ENCODE assay signal across 10 mouse cellular contexts in genomic region chr19:53256991-53257594, GRCm38 (mm10). TPM values are rescaled to one million over a fixed set of nuclear protein-coding genes. Genes with fewer than 3 reads are reported as not detected.
DNase-seq lines count a peak whose midpoint lies in the region; ATAC-seq and TF ChIP-seq lines count a peak whose summit lies in the region.
"Had no signal": no experiment of that assay in that cellular context is flagged by ENCODE, and none has a peak within 500 bp of the region (broad histone marks: within the 10 kb centered on the region; RNA-seq: fewer than 3 reads in every experiment).

No protein-coding gene starts in this region.

- ATAC-seq in heart, embryonic 13.5 days (ENCODE audit: extremely low read depth, insufficient number of reproducible peaks, low FRiP score, low TSS enrichment), result peak; percentile 74; the same call in 1 of the 2 replicates
- peak; percentile 84 for ATAC-seq in liver, postnatal 0 days
- ATAC-seq in CD4-positive, CD25-positive, alpha-beta regulatory T cell, adult 4 months, result no peak

- no peak overlapping the region for H3K9ac ChIP-seq in heart, embryonic 13.5 days
- H3K9ac ChIP-seq in liver, postnatal 0 days (replicated peaks), result peak overlapping the region; percentile 64
- H3K9ac ChIP-seq: embryonic facial prominence, embryonic 12.5 days had no signal

- DNase-seq in testis, postnatal 10 days (ENCODE audit: low spot score), result no peak
- DNase-seq in liver, postnatal 0 days, result peak; percentile 75
- DNase-seq in testis, postnatal 14 days (ENCODE audit: low spot score), result peak; percentile 61
- DNase-seq in layer of hippocampus, adult 9-11 months, result no peak
- no peak for DNase-seq in kidney, postnatal 4 days
- DNase-seq: gastrocnemius, postnatal 36 days had no signal

- H3K27ac ChIP-seq in testis, adult 2 months (ENCODE audit: control insufficient read depth, insufficient read depth, low read depth, low read length), result peak overlapping the region; percentile 33; the same call in 1 of the 2 replicates
- peak overlapping the region; percentile 88 for H3K27ac ChIP-seq in heart, embryonic 13.5 days (replicated peaks)
- H3K27ac ChIP-seq in liver, postnatal 0 days (ENCODE audit: low read depth), result peak overlapping the region; percentile 99
- H3K27ac ChIP-seq: embryonic facial prominence, embryonic 12.5 days had no signal

- no peaks in the 10 kb centered on the region for H3K36me3 ChIP-seq in testis, adult 2 months (ENCODE audit: control insufficient read depth, insufficient read depth, low read length)
- H3K36me3 ChIP-seq in heart, embryonic 13.5 days, result peaks cover 17% of the 10 kb centered on the region
- H3K36me3 ChIP-seq in liver, postnatal 0 days (replicated peaks; ENCODE audit: insufficient read depth, low read length), result no peaks in the 10 kb centered on the region
- H3K36me3 ChIP-seq: embryonic facial prominence, embryonic 12.5 days had no signal

- no peaks in the 10 kb centered on the region for H3K4me1 ChIP-seq in testis, adult 2 months (ENCODE audit: control insufficient read depth, insufficient read depth, low read length)
- peaks cover 44% of the 10 kb centered on the region for H3K4me1 ChIP-seq in heart, embryonic 13.5 days
- H3K4me1 ChIP-seq in liver, postnatal 0 days (ENCODE audit: insufficient read depth), result peaks cover 61% of the 10 kb centered on the region
- H3K4me1 ChIP-seq: embryonic facial prominence, embryonic 12.5 days had no signal

- H3K4me3 ChIP-seq in testis, adult 2 months (ENCODE audit: control insufficient read depth, low read depth, low read length), result no peak overlapping the region
- H3K4me3 ChIP-seq in heart, embryonic 13.5 days, result no peak overlapping the region
- H3K4me3 ChIP-seq in liver, postnatal 0 days (ENCODE audit: low read depth, low read length), result peak overlapping the region; percentile 30; the same call in 1 of the 2 replicates
- H3K4me3 ChIP-seq: embryonic facial prominence, embryonic 12.5 days had no signal

- 31% methylated on average over 7 of the region's 7 CpGs for WGBS in heart, embryonic 13.5 days
- WGBS in liver, postnatal 0 days (ENCODE audit: insufficient replicate concordance), result 42% methylated on average over 7 of the region's 7 CpGs

- peak overlapping the region; percentile 43 for H3K4me2 ChIP-seq in heart, embryonic 13.5 days
- peak overlapping the region; percentile 61 for H3K4me2 ChIP-seq in liver, postnatal 0 days (ENCODE audit: low read depth, low read length)
- H3K4me2 ChIP-seq: embryonic facial prominence, embryonic 12.5 days had no signal

- no peaks in the 10 kb centered on the region for H3K9me3 ChIP-seq in heart, embryonic 13.5 days
- no peaks in the 10 kb centered on the region for H3K9me3 ChIP-seq in liver, postnatal 0 days (ENCODE audit: low read length)
- H3K9me3 ChIP-seq: embryonic facial prominence, embryonic 12.5 days had no signal

- no peak for TF ChIP-seq CTCF in testis, adult 2 months (IDR thresholded peaks at IDR 0.05; ENCODE audit: control insufficient read depth, insufficient read depth, insufficient replicate concordance, low read depth, low read length)
- no peak for TF ChIP-seq CTCF in liver, postnatal 0 days (IDR thresholded peaks at IDR 0.05; ENCODE audit: low read depth)

- TF ChIP-seq POLR2A in testis, adult 2 months (IDR thresholded peaks at IDR 0.05; ENCODE audit: control insufficient read depth, low read depth, low read length), result no peak

- peak; percentile 93 for TF ChIP-seq EP300 in liver, postnatal 0 days (IDR thresholded peaks at IDR 0.05; ENCODE audit: low read depth)

- no peaks in the 10 kb centered on the region for H3K27me3 ChIP-seq in testis, adult 2 months (ENCODE audit: control insufficient read depth, insufficient read depth, low read length)
- H3K27me3 ChIP-seq in heart, embryonic 13.5 days (replicated peaks), result no peaks in the 10 kb centered on the region
- H3K27me3 ChIP-seq in liver, postnatal 0 days (ENCODE audit: insufficient read depth, low read length), result no peaks in the 10 kb centered on the region
- H3K27me3 ChIP-seq: embryonic facial prominence, embryonic 12.5 days had no signal

RNA-seq across cellular contexts. Expression of gene Mxi1, which starts 53.2 kb away (rescaled TPM):
- 54.8 and 55.6 TPM in 2 replicates for polyA plus RNA-seq in testis, adult 2 months (2012; rRNA removed)
- 31.8 and 34.5 TPM in 2 replicates for polyA plus RNA-seq in heart, embryonic 13.5 days (2015; fragmentation: Nextera tagmentation; extraction: Ambion mirVana)
- 24.4 and 24.5 TPM in 2 replicates for polyA plus RNA-seq in liver, postnatal 0 days (2015; fragmentation: Nextera tagmentation; extraction: Ambion mirVana)
- 1 to 10 TPM; 4.8 to 6.2 TPM for polyA plus RNA-seq in CD4-positive, CD25-positive, alpha-beta regulatory T cell, adult 4 months (2017; shearing (Covaris generic))

Comparison
In these comparisons a context has a peak if more than half of its experiments do, and no peak if none do; other contexts are left out.
1. DNase-seq: peak in liver, postnatal 0 days (single experiment) and testis, postnatal 14 days (single experiment); none in testis, postnatal 10 days (single experiment), layer of hippocampus, adult 9-11 months (single experiment) and kidney, postnatal 4 days (0 of 2).
2. H3K27ac ChIP-seq: peak in every context shown above with its lines; median percentile 99 in liver, postnatal 0 days; 88 in heart, embryonic 13.5 days; 33 in testis, adult 2 months.